8 mouse cellular contexts compared by ENCODE assay signal in the genomic region with DNA sequence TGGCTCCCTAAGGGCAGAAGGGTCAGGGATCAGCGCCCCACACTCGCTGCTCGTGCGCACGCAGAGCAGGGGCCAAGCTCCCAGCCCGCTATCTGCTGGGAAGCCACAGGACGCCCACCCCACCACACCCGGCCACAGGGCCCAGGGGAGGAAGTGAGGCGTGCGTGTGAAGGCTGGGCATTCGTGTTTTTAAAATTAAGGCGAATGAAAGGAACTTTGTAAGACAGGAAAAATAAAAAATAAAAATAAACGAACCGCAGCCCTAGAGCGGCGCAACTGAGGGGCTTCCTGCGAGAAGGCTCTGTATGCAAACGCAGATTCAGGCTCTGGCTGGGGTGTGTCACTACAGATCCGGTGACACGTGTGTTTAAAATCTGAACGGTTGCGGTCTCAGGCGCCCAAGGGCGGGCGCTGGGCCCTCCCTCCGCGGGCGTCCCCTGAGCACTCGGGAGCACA. TPM values are rescaled to one million over a fixed set of nuclear protein-coding genes. Genes with fewer than 3 reads are reported as not detected.
A peak's percentile ranks its signal among the peaks of the same experiment; 100 is the strongest.
DNase-seq lines count a peak whose midpoint lies in the region; ATAC-seq and TF ChIP-seq lines count a peak whose summit lies in the region.

No protein-coding gene starts in this region.

- WGBS in embryonic facial prominence, embryonic 15.5 days: 6% methylated on average over 29 of the region's 29 CpGs
- 5% methylated on average over 29 of the region's 29 CpGs for WGBS in hindbrain, embryonic 13.5 days
- WGBS in liver, embryonic 14.5 days (ENCODE audit: insufficient replicate concordance): under 1% methylated on average over 29 of the region's 29 CpGs
- WGBS in neural tube, embryonic 13.5 days: 6% methylated on average over 29 of the region's 29 CpGs

- TF ChIP-seq CTCF in liver, embryonic 14.5 days (IDR thresholded peaks at IDR 0.05; ENCODE audit: low read depth): no peak

- peak overlapping the region; percentile 98 for H3K27ac ChIP-seq in embryonic facial prominence, embryonic 15.5 days (replicated peaks)
- no peak overlapping the region for H3K27ac ChIP-seq in hindbrain, embryonic 13.5 days
- H3K27ac ChIP-seq in liver, embryonic 14.5 days: peak overlapping the region; percentile 83
- H3K27ac ChIP-seq in neural tube, embryonic 13.5 days (replicated peaks): no peak overlapping the region

- no peaks in the 10 kb centered on the region for H3K9me3 ChIP-seq in embryonic facial prominence, embryonic 15.5 days (replicated peaks)
- H3K9me3 ChIP-seq in hindbrain, embryonic 13.5 days: no peaks in the 10 kb centered on the region
- H3K9me3 ChIP-seq in liver, embryonic 14.5 days (ENCODE audit: control insufficient read depth, low read length): no peaks in the 10 kb centered on the region
- H3K9me3 ChIP-seq in neural tube, embryonic 13.5 days: no peaks in the 10 kb centered on the region

- no peaks in the 10 kb centered on the region for H3K27me3 ChIP-seq in embryonic facial prominence, embryonic 15.5 days
- H3K27me3 ChIP-seq in hindbrain, embryonic 13.5 days: peaks cover 29% of the 10 kb centered on the region
- no peaks in the 10 kb centered on the region for H3K27me3 ChIP-seq in liver, embryonic 14.5 days (ENCODE audit: control insufficient read depth, insufficient read depth, low read length)
- peaks cover 15% of the 10 kb centered on the region for H3K27me3 ChIP-seq in neural tube, embryonic 13.5 days

- peak overlapping the region; percentile 91 for H3K4me3 ChIP-seq in embryonic facial prominence, embryonic 15.5 days (replicated peaks)
- H3K4me3 ChIP-seq in hindbrain, embryonic 13.5 days: peak overlapping the region; percentile 19; the same call in 1 of the 2 replicates
- peak overlapping the region in 1 of 2 experiments; percentile 84; a peak in 2 of 4 replicates for H3K4me3 ChIP-seq in liver, embryonic 14.5 days (ENCODE audit: insufficient read depth in 1 of 2, low read depth in 2 of 2, low read length in 2 of 2)
- peak overlapping the region; percentile 15; the same call in 1 of the 2 replicates for H3K4me3 ChIP-seq in neural tube, embryonic 13.5 days

- peak; percentile 12; the same call in 1 of the 2 replicates for ATAC-seq in embryonic facial prominence, embryonic 15.5 days (ENCODE audit: insufficient number of reproducible peaks, low FRiP score, low TSS enrichment, low read depth)
- no peak for ATAC-seq in hindbrain, embryonic 13.5 days (ENCODE audit: low FRiP score)
- ATAC-seq in liver, embryonic 14.5 days (ENCODE audit: insufficient read depth): no peak
- no peak for ATAC-seq in neural tube, embryonic 13.5 days (ENCODE audit: low read depth)

- peaks cover 64% of the 10 kb centered on the region for H3K4me1 ChIP-seq in embryonic facial prominence, embryonic 15.5 days
- peaks cover 36% of the 10 kb centered on the region for H3K4me1 ChIP-seq in hindbrain, embryonic 13.5 days (replicated peaks)
- peaks cover 23 to 34% of the 10 kb centered on the region in 2 experiments for H3K4me1 ChIP-seq in liver, embryonic 14.5 days (replicated peaks; ENCODE audit: control insufficient read depth in 2 of 2, insufficient read depth in 2 of 2, low read length in 1 of 2)
- H3K4me1 ChIP-seq in neural tube, embryonic 13.5 days (replicated peaks): peaks cover 46% of the 10 kb centered on the region

- no peak for TF ChIP-seq EP300 in liver, embryonic 14.5 days (IDR thresholded peaks at IDR 0.05; ENCODE audit: low read depth)

- H3K36me3 ChIP-seq in embryonic facial prominence, embryonic 15.5 days: peaks cover 13% of the 10 kb centered on the region
- H3K36me3 ChIP-seq in hindbrain, embryonic 13.5 days: peaks cover 13% of the 10 kb centered on the region
- H3K36me3 ChIP-seq in liver, embryonic 14.5 days (replicated peaks; ENCODE audit: control insufficient read depth, insufficient read depth, low read depth): peaks cover 15% of the 10 kb centered on the region
- H3K36me3 ChIP-seq in neural tube, embryonic 13.5 days: peaks cover 12% of the 10 kb centered on the region

- H3K4me2 ChIP-seq in embryonic facial prominence, embryonic 15.5 days (replicated peaks): peak overlapping the region; percentile 84
- H3K4me2 ChIP-seq in hindbrain, embryonic 13.5 days: peak overlapping the region; percentile 96
- peak overlapping the region; percentile 68 for H3K4me2 ChIP-seq in liver, embryonic 14.5 days (ENCODE audit: low read depth)
- peak overlapping the region; percentile 95 for H3K4me2 ChIP-seq in neural tube, embryonic 13.5 days

- no peak overlapping the region for H3K9ac ChIP-seq in embryonic facial prominence, embryonic 15.5 days
- no peak overlapping the region for H3K9ac ChIP-seq in hindbrain, embryonic 13.5 days
- H3K9ac ChIP-seq in liver, embryonic 14.5 days (replicated peaks): peak overlapping the region; percentile 33; the same call in 1 of the 2 replicates
- no peak overlapping the region; the same call in 1 of the 2 replicates for H3K9ac ChIP-seq in neural tube, embryonic 13.5 days

- peak; percentile 49 for DNase-seq in ovary, postnatal 36 days (ENCODE audit: low spot score)
- no peak for DNase-seq in ovary, postnatal 14 days (ENCODE audit: low spot score)
- no peak for DNase-seq in liver, embryonic 14.5 days (ENCODE audit: low read depth in 3 of 3, low spot score in 3 of 3)
- DNase-seq in layer of hippocampus, adult 9-11 months: no peak
- DNase-seq in adipocyte (ENCODE audit: low spot score): no peak

RNA-seq across cellular contexts. Expression of gene Ctdsp1, which starts 1.4 kb away (rescaled TPM):
- 86.6 and 89.3 TPM in 2 replicates for polyA plus RNA-seq in embryonic facial prominence, embryonic 15.5 days (2015; fragmentation: Nextera tagmentation; extraction: Ambion mirVana)
- polyA plus RNA-seq in hindbrain, embryonic 13.5 days (2015; fragmentation: Nextera tagmentation; extraction: Ambion mirVana): 18.5 and 19.8 TPM in 2 replicates
- 36.0 and 39.6 TPM in 2 replicates for polyA plus RNA-seq in liver, embryonic 14.5 days (2012; rRNA removed)
- 37.6 and 40.3 TPM in 2 replicates for polyA plus RNA-seq in liver, embryonic 14.5 days (2014; fragmentation: Nextera tagmentation; extraction: Ambion mirVana)
- polyA plus RNA-seq in neural tube, embryonic 13.5 days (2015; fragmentation: Nextera tagmentation; extraction: Ambion mirVana): 22.5 and 27.1 TPM in 2 replicates

RNA-seq across cellular contexts. Expression of gene Slc11a1, which starts 14.9 kb away (rescaled TPM):
- 3.7 and 4.7 TPM in 2 replicates for polyA plus RNA-seq in embryonic facial prominence, embryonic 15.5 days (2015; fragmentation: Nextera tagmentation; extraction: Ambion mirVana)
- 2.4 and 2.5 TPM in 2 replicates for polyA plus RNA-seq in hindbrain, embryonic 13.5 days (2015; fragmentation: Nextera tagmentation; extraction: Ambion mirVana)
- 9.2 and 13.7 TPM in 2 replicates for polyA plus RNA-seq in liver, embryonic 14.5 days (2012; rRNA removed)
- polyA plus RNA-seq in liver, embryonic 14.5 days (2014; fragmentation: Nextera tagmentation; extraction: Ambion mirVana): 8.3 and 8.7 TPM in 2 replicates
- 2.7 and 3.1 TPM in 2 replicates for polyA plus RNA-seq in neural tube, embryonic 13.5 days (2015; fragmentation: Nextera tagmentation; extraction: Ambion mirVana)

RNA-seq across cellular contexts. Expression of gene Vil1, which starts 19.3 kb away (rescaled TPM):
- 0.08 and 0.16 TPM in 2 replicates for polyA plus RNA-seq in embryonic facial prominence, embryonic 15.5 days (2015; fragmentation: Nextera tagmentation; extraction: Ambion mirVana)
- 0.16 and 0.18 TPM in 2 replicates for polyA plus RNA-seq in hindbrain, embryonic 13.5 days (2015; fragmentation: Nextera tagmentation; extraction: Ambion mirVana)
- 0.39 and 0.62 TPM in 2 replicates for polyA plus RNA-seq in liver, embryonic 14.5 days (2012; rRNA removed)
- 0.40 and 0.50 TPM in 2 replicates for polyA plus RNA-seq in liver, embryonic 14.5 days (2014; fragmentation: Nextera tagmentation; extraction: Ambion mirVana)
- polyA plus RNA-seq in neural tube, embryonic 13.5 days (2015; fragmentation: Nextera tagmentation; extraction: Ambion mirVana): 0.10 and 0.12 TPM in 2 replicates

RNA-seq across cellular contexts. Expression of gene Catip, which starts 28.0 kb away (rescaled TPM):
- 2.5 and 2.8 TPM in 2 replicates for polyA plus RNA-seq in embryonic facial prominence, embryonic 15.5 days (2015; fragmentation: Nextera tagmentation; extraction: Ambion mirVana)
- 0.80 and 1.6 TPM in 2 replicates for polyA plus RNA-seq in hindbrain, embryonic 13.5 days (2015; fragmentation: Nextera tagmentation; extraction: Ambion mirVana)
- polyA plus RNA-seq in liver, embryonic 14.5 days (2012; rRNA removed): 0.05 and 0.10 TPM in 2 replicates
- not detected in 2 replicates for polyA plus RNA-seq in liver, embryonic 14.5 days (2014; fragmentation: Nextera tagmentation; extraction: Ambion mirVana)
- 0.73 and 1.1 TPM in 2 replicates for polyA plus RNA-seq in neural tube, embryonic 13.5 days (2015; fragmentation: Nextera tagmentation; extraction: Ambion mirVana)

Comparison
In these comparisons a context has a peak if more than half of its experiments do, and no peak if none do; other contexts are left out.
1. H3K27ac ChIP-seq: peak in embryonic facial prominence, embryonic 15.5 days (single experiment) and liver, embryonic 14.5 days (single experiment); none in hindbrain, embryonic 13.5 days (single experiment) and neural tube, embryonic 13.5 days (single experiment).
2. Peak in every context shown above with its lines, with median percentiles within 50 percentile points of each other: H3K4me2 ChIP-seq.